Mouse (Mus musculus) 3T3-L1 (cell line): ENCODE measurements around the gene Phka1.
"Not testable (repeated sequence)": the region's sequence is repeated elsewhere in the genome, so short reads cannot be mapped to it uniquely, and the experiment has no call there.

ENCODE experiments used
- DNase-seq: peaks from one replicate; pipeline ENCODE4 v3.0.0-alpha.2; 2015; ENCODE audit warnings: low read depth, low spot score

The Phka1 gene

GRCm38 (mm10) chrX:102643823-102644572 is at the start of gene Phka1:
Gene Phka1 (minus strand): TSS chrX:102644246.
- peak; percentile 75 for DNase-seq

- peak; percentile 48 for DNase-seq
Measured at GRCm38 (mm10) chrX:102689252-102689651, 45.2 kb upstream of the Phka1 start.

- DNase-seq: not testable (repeated sequence)
Measured at GRCm38 (mm10) chrX:102686872-102687271, 42.8 kb upstream of the Phka1 start, which contains the start of gene Gm3880. Gene Gm3880 (minus strand): TSS chrX:102686972.

GRCm38 (mm10) chrX:102684706-102685105 is 40.7 kb upstream of the Phka1 start:
- not testable (repeated sequence) for DNase-seq

- peak; percentile 69 for DNase-seq
Measured at GRCm38 (mm10) chrX:102666641-102667040, 22.6 kb upstream of the Phka1 start.

- peak; percentile 58 for DNase-seq
Measured at GRCm38 (mm10) chrX:102660712-102661111, 16.7 kb upstream of the Phka1 start.

GRCm38 (mm10) chrX:102645691-102646090 is 1.6 kb upstream of the Phka1 start:
- peak; percentile 62 for DNase-seq

GRCm38 (mm10) chrX:102645146-102645545 is 1.1 kb upstream of the Phka1 start:
- DNase-seq: peak; percentile 2

- DNase-seq: no peak
Measured at GRCm38 (mm10) chrX:102644573-102644951, 516 bp upstream of the Phka1 start.

GRCm38 (mm10) chrX:102601269-102601668 is 42.8 kb downstream of the Phka1 start:
- DNase-seq: peak; percentile 6

GRCm38 (mm10) chrX:102588560-102588959 is 55.5 kb downstream of the Phka1 start:
- DNase-seq: no peak

- no peak for DNase-seq
Measured at GRCm38 (mm10) chrX:102571186-102571585, 72.9 kb downstream of the Phka1 start.

GRCm38 (mm10) chrX:102556906-102557305 is 87.1 kb downstream of the Phka1 start:
- DNase-seq: peak; percentile 1

- DNase-seq: peak; percentile 39
Measured at GRCm38 (mm10) chrX:102509205-102509604, 134.8 kb downstream of the Phka1 start.

GRCm38 (mm10) chrX:102504644-102505481 is 139.2 kb downstream of the Phka1 start, which contains the start of gene Hdac8:
Gene Hdac8 (minus strand): TSS chrX:102505359.
- DNase-seq: peak; percentile 77

GRCm38 (mm10) chrX:102504179-102504578 is 139.9 kb downstream of the Phka1 start:
- peak; percentile 3 for DNase-seq

- DNase-seq: peak; percentile 56
Measured at GRCm38 (mm10) chrX:102493992-102494730, 149.9 kb downstream of the Phka1 start.

- DNase-seq: peak; percentile 6
Measured at GRCm38 (mm10) chrX:102485575-102485974, 158.5 kb downstream of the Phka1 start.

GRCm38 (mm10) chrX:102479665-102480064 is 164.4 kb downstream of the Phka1 start:
- no peak for DNase-seq

GRCm38 (mm10) chrX:102478965-102479364 is 165.1 kb downstream of the Phka1 start:
- peak; percentile 74 for DNase-seq

GRCm38 (mm10) chrX:102478481-102478880 is 165.6 kb downstream of the Phka1 start:
- no peak for DNase-seq

- peak; percentile 79 for DNase-seq
Measured at GRCm38 (mm10) chrX:102476784-102477183, 167.3 kb downstream of the Phka1 start.
